Mouse (Mus musculus) liver, adult 2 months (tissue): Measurements from ENCODE around the gene Nanog.

Source experiments
- CTCF ChIP-seq: fragments of 200-500 bp; IDR thresholded peaks from 2 replicates; pipeline ENCODE4 v1.5.1; 2011; ENCODE audit warnings: low read depth, low read length, control low read depth
- POLR2A ChIP-seq: fragments of 200-500 bp; IDR thresholded peaks from 2 replicates; pipeline ENCODE4 v1.6.1; 2011; ENCODE audit warnings: low read length, control low read depth; ENCODE audit not compliant: insufficient read depth; ENCODE audit errors: extremely low read depth

DNA sequence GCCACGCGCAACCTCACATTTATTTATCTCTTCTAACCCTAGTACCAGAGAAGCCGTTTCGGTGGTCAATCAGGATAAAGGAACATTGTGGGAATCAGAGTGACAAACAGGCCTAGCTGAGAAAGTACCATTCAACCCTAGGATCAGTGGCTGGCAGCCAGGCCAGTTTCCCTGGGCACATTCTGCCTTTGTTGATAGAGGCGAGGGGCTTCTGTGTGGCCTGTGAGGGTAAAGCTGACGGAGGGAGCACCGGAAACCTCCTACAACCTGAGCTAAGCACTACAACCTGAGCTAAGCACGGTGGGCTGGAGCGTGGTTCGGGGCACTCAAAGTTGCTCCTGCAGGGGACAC, 37.1 kb upstream of the Nanog start:
- TF ChIP-seq POLR2A (no peak), CTCF (no peak)
